Mouse (Mus musculus): ENCODE data around the gene Plcb1.

GRCm38 (mm10) chr2:134838888-134839287 is 53.0 kb downstream of the Plcb1 start:
- no peak for TF ChIP-seq CTCF (IDR thresholded peaks at IDR 0.05; ENCODE audit: insufficient read depth, low read length)
- no peak for TF ChIP-seq POLR2A (IDR thresholded peaks at IDR 0.05; ENCODE audit: borderline replicate concordance, extremely low read depth, low read depth, low read length)

Data from lung, adult 2 months (tissue).